19 mouse cellular contexts compared by ENCODE assay signal in the genomic region with DNA sequence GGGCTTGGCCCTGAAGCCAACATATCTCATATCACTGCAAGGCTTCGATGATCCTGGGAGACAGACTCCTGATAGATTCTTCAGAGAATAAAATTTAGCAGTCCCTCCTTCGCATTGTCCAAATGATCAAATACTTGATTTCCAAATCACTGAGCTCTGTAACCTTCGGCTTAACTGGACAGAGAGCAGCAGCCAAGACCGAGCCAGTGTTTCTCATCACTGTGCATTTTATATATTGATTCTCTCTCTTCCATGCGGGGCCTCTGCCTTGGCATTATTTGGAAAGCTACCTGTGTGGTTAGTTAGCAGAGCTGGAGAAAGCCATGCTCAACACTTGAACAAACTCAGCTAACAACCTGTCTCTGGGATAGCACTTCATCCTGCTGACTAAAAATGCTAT. TPM values are rescaled to one million over a fixed set of nuclear protein-coding genes. Genes with fewer than 3 reads are reported as not detected.
"Had no signal": no experiment of that assay in that cellular context is flagged by ENCODE, and none has a peak within 500 bp of the region (broad histone marks: within the 10 kb centered on the region; RNA-seq: fewer than 3 reads in every experiment).

No protein-coding gene starts in this region.

- DNase-seq: kidney, adult 8-10 months; kidney, postnatal 14 days; kidney, postnatal 4 days; left cerebral cortex, postnatal 4 days; liver, embryonic 13.5 days; lung, adult 2 months; lung, postnatal 14 days; lung, postnatal 4 days; midbrain, embryonic 14.5 days; retina, postnatal 1 day; right cerebral cortex, postnatal 25 days; spleen, adult 18-20 months; thymus, postnatal 25 days had no signal

- H3K9me3 ChIP-seq: kidney, embryonic 15.5 days; limb, embryonic 12.5 days; limb, embryonic 15.5 days; liver, embryonic 13.5 days; stomach, embryonic 15.5 days had no signal

- H3K27me3 ChIP-seq: kidney, embryonic 15.5 days; limb, embryonic 12.5 days; limb, embryonic 15.5 days; liver, embryonic 13.5 days; stomach, embryonic 15.5 days had no signal

- H3K4me2 ChIP-seq: kidney, embryonic 15.5 days; limb, embryonic 12.5 days; limb, embryonic 15.5 days; liver, embryonic 13.5 days; midbrain, embryonic 11.5 days; stomach, embryonic 15.5 days had no signal

- H3K4me3 ChIP-seq: kidney, embryonic 15.5 days; limb, embryonic 12.5 days; limb, embryonic 15.5 days; liver, embryonic 13.5 days; stomach, embryonic 15.5 days had no signal

- H3K27ac ChIP-seq: kidney, embryonic 15.5 days; limb, embryonic 12.5 days; limb, embryonic 15.5 days; liver, embryonic 13.5 days; stomach, embryonic 15.5 days had no signal

- H3K9ac ChIP-seq: kidney, embryonic 15.5 days; limb, embryonic 12.5 days; limb, embryonic 15.5 days; liver, embryonic 13.5 days; stomach, embryonic 15.5 days had no signal

RNA-seq across cellular contexts. Expression of a gene that starts 29.9 kb away (rescaled TPM):
- total RNA-seq: megakaryocyte-erythroid progenitor cell, adult 5-6 weeks had no signal
